Comparison of ENCODE assay signal across 11 mouse cellular contexts in genomic region chr9:78537154-78537873, GRCm38 (mm10). TPM values are rescaled to one million over a fixed set of nuclear protein-coding genes. Genes with fewer than 3 reads are reported as not detected.
A peak's percentile ranks its signal among the peaks of the same experiment; 100 is the strongest.
DNase-seq lines count a peak whose midpoint lies in the region; ATAC-seq lines count a peak whose summit lies in the region.
"Had no signal": no experiment of that assay in that cellular context is flagged by ENCODE, and none has a peak within 500 bp of the region (broad histone marks: within the 10 kb centered on the region; RNA-seq: fewer than 3 reads in every experiment).

No protein-coding gene starts in this region.

- H3K9ac ChIP-seq in midbrain, embryonic 15.5 days: no peak overlapping the region
- no peak overlapping the region for H3K9ac ChIP-seq in midbrain, embryonic 11.5 days (ENCODE audit: low read length)
- no peak overlapping the region for H3K9ac ChIP-seq in neural tube, embryonic 15.5 days (replicated peaks)
- H3K9ac ChIP-seq: limb, embryonic 13.5 days had no signal

- no peaks in the 10 kb centered on the region for H3K27me3 ChIP-seq in midbrain, embryonic 15.5 days (replicated peaks)
- H3K27me3 ChIP-seq in midbrain, embryonic 11.5 days (ENCODE audit: control insufficient read depth, insufficient read depth, low read length): no peaks in the 10 kb centered on the region
- H3K27me3 ChIP-seq in neural tube, embryonic 15.5 days (replicated peaks): no peaks in the 10 kb centered on the region
- H3K27me3 ChIP-seq: limb, embryonic 13.5 days had no signal

- no peaks in the 10 kb centered on the region for H3K9me3 ChIP-seq in midbrain, embryonic 15.5 days
- H3K9me3 ChIP-seq in midbrain, embryonic 11.5 days (ENCODE audit: control insufficient read depth, low read length): no peaks in the 10 kb centered on the region
- H3K9me3 ChIP-seq in neural tube, embryonic 15.5 days (replicated peaks): no peaks in the 10 kb centered on the region
- H3K9me3 ChIP-seq: limb, embryonic 13.5 days had no signal

- H3K4me2 ChIP-seq in midbrain, embryonic 15.5 days: no peak overlapping the region
- H3K4me2 ChIP-seq in midbrain, embryonic 11.5 days: no peak overlapping the region
- no peak overlapping the region for H3K4me2 ChIP-seq in neural tube, embryonic 15.5 days
- H3K4me2 ChIP-seq: limb, embryonic 13.5 days had no signal

- H3K36me3 ChIP-seq in midbrain, embryonic 15.5 days (replicated peaks): no peaks in the 10 kb centered on the region
- no peaks in the 10 kb centered on the region for H3K36me3 ChIP-seq in midbrain, embryonic 11.5 days (ENCODE audit: control insufficient read depth, insufficient read depth, low read length)
- H3K36me3 ChIP-seq in neural tube, embryonic 15.5 days: peaks cover 6% of the 10 kb centered on the region; the same call in 1 of the 2 replicates

- intact Hi-C loops in gastrocnemius, postnatal 36 days (cut with DNase I): no loop called here

- no peak overlapping the region for H3K4me3 ChIP-seq in midbrain, embryonic 15.5 days
- no peak overlapping the region for H3K4me3 ChIP-seq in midbrain, embryonic 11.5 days (ENCODE audit: low read depth, low read length)
- no peak overlapping the region for H3K4me3 ChIP-seq in neural tube, embryonic 15.5 days (replicated peaks)
- H3K4me3 ChIP-seq: limb, embryonic 13.5 days had no signal

- no peak overlapping the region for H3K27ac ChIP-seq in midbrain, embryonic 15.5 days
- H3K27ac ChIP-seq in midbrain, embryonic 11.5 days (ENCODE audit: low read depth, low read length): no peak overlapping the region
- H3K27ac ChIP-seq in neural tube, embryonic 15.5 days (replicated peaks): 0 out of 2 replicates have a peak overlapping the region, but pooled peaks have one; percentile 23
- H3K27ac ChIP-seq: limb, embryonic 13.5 days had no signal

- no peak for DNase-seq in midbrain, embryonic 11.5 days (ENCODE audit: low spot score, missing footprints)
- DNase-seq in cerebellum, postnatal 10 days: peak; percentile 93 to 95
- peak; percentile 58 to 62 for DNase-seq in gastrocnemius, postnatal 36 days
- DNase-seq in kidney, adult 8-10 months: no peak
- DNase-seq in right cerebral cortex, postnatal 36 days (ENCODE audit: low spot score in 2 of 2): no peak
- DNase-seq: adrenal gland, adult 2 months; kidney, postnatal 14 days had no signal

- peak; percentile 49; the same call in 1 of the 2 replicates for ATAC-seq in midbrain, embryonic 15.5 days (replicated peaks)
- no peak for ATAC-seq in midbrain, embryonic 11.5 days (ENCODE audit: low FRiP score)
- ATAC-seq in neural tube, embryonic 15.5 days (ENCODE audit: low FRiP score): peak; percentile 71
- ATAC-seq: lung, postnatal 0 days had no signal

- WGBS in midbrain, embryonic 15.5 days: 92% methylated on average over 9 of the region's 9 CpGs
- WGBS in midbrain, embryonic 11.5 days: 91% methylated on average over 9 of the region's 9 CpGs
- WGBS in neural tube, embryonic 15.5 days: 78% methylated on average over 9 of the region's 9 CpGs

- no peaks in the 10 kb centered on the region for H3K4me1 ChIP-seq in midbrain, embryonic 15.5 days
- H3K4me1 ChIP-seq in midbrain, embryonic 11.5 days (ENCODE audit: control insufficient read depth, insufficient read depth, low read length): no peaks in the 10 kb centered on the region
- H3K4me1 ChIP-seq in neural tube, embryonic 15.5 days: 0 out of 2 replicates have a peak, but pooled peaks cover 4% of the 10 kb centered on the region

RNA-seq across cellular contexts. Expression of gene Eef1a1, which starts 48.4 kb away (rescaled TPM):
- 3,193 and 3,214 TPM in 2 replicates for polyA plus RNA-seq in midbrain, embryonic 15.5 days (2015; fragmentation: Nextera tagmentation; extraction: Ambion mirVana)
- polyA plus RNA-seq in midbrain, embryonic 11.5 days (2014; fragmentation: Nextera tagmentation; extraction: Ambion mirVana): 4,628 and 4,661 TPM in 2 replicates
- 100 to 1,000 TPM; 496 to 538 TPM for total RNA-seq in gastrocnemius, postnatal 36 days (2021)
- polyA plus RNA-seq in neural tube, embryonic 15.5 days (2015; fragmentation: Nextera tagmentation; extraction: Ambion mirVana): 2,707 and 3,339 TPM in 2 replicates

RNA-seq across cellular contexts. Expression of gene Slc17a5, which starts 50.5 kb away (rescaled TPM):
- polyA plus RNA-seq in midbrain, embryonic 15.5 days (2015; fragmentation: Nextera tagmentation; extraction: Ambion mirVana): 17.8 and 18.6 TPM in 2 replicates
- polyA plus RNA-seq in midbrain, embryonic 11.5 days (2014; fragmentation: Nextera tagmentation; extraction: Ambion mirVana): 9.8 and 12.3 TPM in 2 replicates
- 1 to 10 TPM; 2.7 to 4.0 TPM for total RNA-seq in gastrocnemius, postnatal 36 days (2021)
- polyA plus RNA-seq in neural tube, embryonic 15.5 days (2015; fragmentation: Nextera tagmentation; extraction: Ambion mirVana): 15.2 and 17.0 TPM in 2 replicates

Comparison
In these comparisons a context has a peak if more than half of its experiments do, and no peak if none do; other contexts are left out.
1. DNase-seq: peak in cerebellum, postnatal 10 days (2 of 2) and gastrocnemius, postnatal 36 days (2 of 2); none in midbrain, embryonic 11.5 days (single experiment), kidney, adult 8-10 months (0 of 2) and right cerebral cortex, postnatal 36 days (0 of 2).